Mouse (Mus musculus): ENCODE results near the gene Slfn2.

The Slfn2 gene

DNA sequence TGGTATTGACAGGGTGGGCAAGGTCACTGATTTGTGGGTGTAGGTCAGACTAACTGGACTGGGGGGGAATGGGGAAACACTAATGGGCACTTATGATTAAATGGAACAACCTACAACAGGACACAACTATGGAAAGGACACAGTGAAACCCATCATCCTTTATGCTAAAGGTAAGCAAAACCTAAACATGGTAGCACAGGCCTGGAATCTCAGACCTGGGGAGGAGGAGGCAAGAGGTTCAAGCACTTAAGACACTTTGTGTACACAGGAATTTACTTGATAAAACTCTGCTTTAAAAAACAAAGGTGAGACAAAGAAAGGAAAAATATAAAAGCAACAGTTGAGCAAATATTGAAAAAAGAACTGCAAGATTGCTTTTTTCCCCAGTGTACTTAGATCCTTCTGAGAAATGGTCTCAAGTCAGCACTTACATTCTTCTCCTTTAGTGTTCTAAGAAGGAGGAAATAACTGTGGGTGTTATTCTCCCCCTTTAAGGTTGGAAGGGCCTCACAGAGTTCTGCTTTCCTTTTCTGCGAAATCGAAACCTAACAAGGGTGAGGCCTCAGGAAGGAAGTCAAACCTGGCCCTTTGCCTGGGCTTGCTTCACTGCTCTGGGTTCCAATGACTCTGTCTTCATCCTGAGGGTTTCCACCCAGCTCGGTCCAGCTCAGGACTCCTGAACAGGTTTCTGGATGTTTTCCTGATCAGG lies 13.0 kb downstream of the Slfn2 start:
- DNase-seq (ENCODE audit: low spot score in 2 of 2): no peak

DNA sequence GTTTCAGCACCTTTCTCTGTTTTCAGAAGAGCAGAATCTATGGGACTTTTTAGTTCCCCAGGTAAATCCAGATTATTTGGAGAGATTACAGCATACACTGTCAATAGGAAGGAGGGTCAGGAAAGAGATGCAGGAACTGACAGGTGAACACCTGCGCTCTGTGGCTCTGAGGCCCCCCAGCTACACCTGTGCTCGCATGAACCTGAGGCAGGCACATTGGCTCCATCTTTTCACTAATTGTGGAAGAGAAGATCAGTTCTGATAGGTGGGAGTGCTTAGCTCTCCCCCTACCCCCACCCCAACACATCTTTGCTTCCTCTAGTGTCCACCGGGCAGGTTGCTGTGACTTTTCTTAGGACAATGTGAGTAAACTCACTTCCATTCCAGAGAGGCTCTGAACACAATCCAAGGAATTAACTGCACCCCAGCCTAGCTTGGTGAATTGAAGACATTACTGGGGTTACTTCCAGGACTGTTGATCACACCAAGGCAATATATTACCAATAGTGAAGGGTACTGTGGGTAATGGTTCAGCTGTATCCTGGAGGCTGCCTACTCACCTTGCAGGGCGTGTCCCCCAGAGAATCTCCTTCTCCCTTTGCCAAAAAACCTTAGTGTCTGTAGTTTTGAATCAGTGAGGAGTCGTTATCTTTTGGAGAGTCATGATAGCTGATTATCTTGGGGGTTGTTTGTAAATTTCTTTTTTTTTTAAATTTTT lies 13.7 kb downstream of the Slfn2 start:
- DNase-seq (ENCODE audit: low spot score in 2 of 2): no peak

GRCm38 (mm10) chr11:83079487-83080199 lies 14.7 kb downstream of the Slfn2 start:
- no peak for DNase-seq (ENCODE audit: low spot score in 2 of 2)

- DNase-seq (ENCODE audit: low spot score in 2 of 2): no peak
Observed at GRCm38 (mm10) chr11:83082741-83083473, 18.0 kb downstream of the Slfn2 start.

DNA sequence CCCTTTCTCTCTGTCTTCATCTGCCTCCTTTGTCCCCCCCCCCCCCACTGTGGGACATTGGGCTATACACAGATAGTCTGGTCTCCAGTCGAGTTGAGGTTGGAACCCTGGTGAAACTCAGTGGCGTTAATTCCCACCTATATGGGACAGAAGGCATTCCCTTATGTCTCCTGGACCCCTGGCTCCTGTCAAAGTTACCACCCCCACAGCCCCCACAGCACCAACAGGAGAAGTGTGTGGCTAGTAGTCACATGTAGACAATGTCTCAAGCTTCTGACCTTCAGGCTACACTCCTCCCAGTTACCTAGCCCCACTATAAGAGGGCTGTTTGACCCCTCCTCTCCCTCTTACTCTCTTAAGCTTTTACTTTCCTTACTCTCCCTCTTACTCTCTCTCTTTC lies 19.2 kb downstream of the Slfn2 start:
- no peak for DNase-seq (ENCODE audit: low spot score in 2 of 2)

- DNase-seq (ENCODE audit: low spot score in 2 of 2): no peak
Observed at GRCm38 (mm10) chr11:83084761-83085160, 19.8 kb downstream of the Slfn2 start.

DNA sequence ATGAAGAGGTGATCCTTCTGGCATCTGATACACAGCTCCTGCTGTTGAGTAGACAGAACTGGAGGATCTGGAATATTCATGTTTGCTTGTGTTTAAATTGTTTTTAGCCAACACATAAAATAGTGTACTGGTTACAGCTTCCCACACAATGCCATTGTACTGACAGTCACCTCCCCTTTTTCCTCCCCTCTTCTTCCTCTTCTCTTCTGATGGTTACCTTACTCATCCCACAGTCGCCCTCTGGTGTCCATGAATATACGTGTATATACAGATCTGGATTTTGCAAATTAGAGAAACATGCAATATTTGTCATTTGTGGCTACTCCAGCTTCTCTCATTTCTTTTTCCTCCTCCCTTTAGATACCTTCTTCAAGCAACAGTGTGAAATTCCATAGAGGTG lies 50.2 kb downstream of the Slfn2 start:
- DNase-seq (ENCODE audit: low spot score in 2 of 2): no peak

GRCm38 (mm10) chr11:83116597-83117227 lies 51.8 kb downstream of the Slfn2 start, which contains the start of gene Slfn1:
Gene Slfn1 (plus strand): TSS chr11:83116849.
- no peak for DNase-seq (ENCODE audit: low spot score in 2 of 2)

DNA sequence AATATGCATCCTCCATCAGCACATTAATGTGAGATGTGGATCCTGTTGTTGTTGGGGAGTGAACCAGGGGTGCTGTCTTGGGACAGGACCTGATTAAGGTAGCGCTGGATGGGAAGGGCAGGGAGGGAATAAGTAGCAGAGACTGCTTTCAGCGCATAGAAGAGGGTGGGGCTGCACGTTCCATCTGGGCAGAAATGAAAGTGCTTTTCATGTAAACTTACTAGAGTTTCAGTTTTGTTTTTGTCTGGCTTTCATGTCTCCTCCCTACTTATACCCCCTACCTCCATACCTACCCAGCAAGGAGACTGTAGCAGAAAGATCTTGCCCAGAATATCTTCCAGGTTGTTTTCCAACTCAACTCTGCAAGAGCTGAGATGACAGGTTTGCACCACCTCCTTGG lies 53.1 kb downstream of the Slfn2 start:
- DNase-seq (ENCODE audit: low spot score in 2 of 2): no peak

Measured in right cerebral cortex, postnatal 36 days (tissue).